Mouse (Mus musculus) ES-Bruce4 (cell line): ENCODE data around the gene Apoh. TPM values are rescaled to one million over a fixed set of nuclear protein-coding genes. Genes with fewer than 3 reads are reported as not detected.
A peak's percentile ranks its signal among the peaks of the same experiment; 100 is the strongest.

Experiments used
- H3K27ac ChIP-seq: 2 replicates; pipeline ENCODE4 v1.5.1; 2012; ENCODE audit warnings: low read length, inconsistent platforms; ENCODE audit not compliant: insufficient read depth
- H3K27me3 ChIP-seq: 2 replicates; pipeline ENCODE4 v1.6.1; 2012; ENCODE audit warnings: mild to moderate bottlenecking, low read length, inconsistent platforms; ENCODE audit not compliant: control insufficient read depth, poor library complexity, insufficient read depth, severe bottlenecking
- H3K36me3 ChIP-seq: 2 replicates; pipeline ENCODE4 v1.6.1; 2012; ENCODE audit warnings: inconsistent platforms, mild to moderate bottlenecking, low read length, moderate library complexity; ENCODE audit not compliant: control insufficient read depth, poor library complexity, insufficient read depth, severe bottlenecking
- H3K4me1 ChIP-seq: one replicate; pipeline ENCODE4 v1.8.1; 2011; ENCODE audit warnings: low read length; ENCODE audit not compliant: control insufficient read depth, insufficient read depth
- H3K4me3 ChIP-seq: 2 replicates; pipeline ENCODE4 v1.5.1; 2011; ENCODE audit warnings: low read depth, mild to moderate bottlenecking, low read length
- H3K9ac ChIP-seq: 2 replicates; pipeline ENCODE4 v1.6.1; 2012; ENCODE audit warnings: low read depth, mild to moderate bottlenecking, inconsistent platforms; ENCODE audit not compliant: poor library complexity, severe bottlenecking
- H3K9me3 ChIP-seq: replicated peaks from 2 replicates; pipeline ENCODE4 v1.6.1; 2012; ENCODE audit warnings: mild to moderate bottlenecking, low read length, inconsistent platforms; ENCODE audit not compliant: control insufficient read depth, poor library complexity, insufficient read depth, severe bottlenecking
- CTCF ChIP-seq: IDR thresholded peaks from one replicate; pipeline ENCODE4 v1.8.1; 2011; ENCODE audit warnings: low read depth, low read length
- EP300 ChIP-seq: IDR thresholded peaks from 2 replicates; pipeline ENCODE4 v1.6.1; 2011; ENCODE audit warnings: low read depth, low read length; ENCODE audit not compliant: insufficient read depth
- POLR2A ChIP-seq: IDR thresholded peaks from one replicate; pipeline ENCODE4 v1.8.1; 2011; ENCODE audit warnings: low read length; ENCODE audit not compliant: insufficient read depth
- polyA plus RNA-seq: library from polyadenylated mRNA; stranded (reverse); fragments of >200 nt; gene quantifications from 2 replicates; pipeline ENCODE4 v1.2.4, GENCODE M21; 2011; ENCODE audit warnings: low read depth; ENCODE audit not compliant: missing spikeins, insufficient read depth, insufficient read length

Gene Apoh
- polyA plus RNA-seq, 1 experiment, result not detected

- H3K4me1 ChIP-seq, result no peaks in the 10 kb centered on the region
- H3K9me3 ChIP-seq, result no peaks in the 10 kb centered on the region
- H3K4me3 ChIP-seq, result no peak overlapping the region
- no peak overlapping the region for H3K27ac ChIP-seq
- TF ChIP-seq POLR2A (no peak), EP300 (no peak), CTCF (peak; percentile 90)
- no peaks in the 10 kb centered on the region for H3K27me3 ChIP-seq
- no peaks in the 10 kb centered on the region for H3K36me3 ChIP-seq
- no peak overlapping the region for H3K9ac ChIP-seq
These were observed 34.7 kb downstream of the Apoh start for GRCm38 (mm10) chr11:108377680-108378362.

DNA sequence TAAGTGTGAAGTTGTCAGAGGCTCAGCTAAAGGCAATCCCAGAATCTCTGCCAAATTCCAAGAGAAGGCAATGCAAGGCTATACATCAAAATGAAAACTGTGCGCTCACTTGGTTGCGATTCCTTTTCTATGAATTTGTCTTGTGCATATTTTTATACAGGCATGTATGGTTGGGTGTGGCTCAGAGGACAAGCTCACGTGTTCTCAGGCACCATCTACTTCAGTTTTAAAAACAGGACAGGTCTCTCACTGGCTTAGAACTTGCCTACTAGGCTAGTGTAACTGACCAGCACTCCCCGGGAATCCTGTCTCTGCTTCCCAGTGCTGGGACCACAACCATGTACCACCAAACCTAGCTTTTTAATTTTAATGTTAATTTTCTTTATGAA lies 35.2 kb downstream of the Apoh start:
- no peak for TF ChIP-seq POLR2A
- Histone ChIP-seq H3K27ac (no peak overlapping the region), H3K36me3 (no peaks in the 10 kb centered on the region), H3K9me3 (no peaks in the 10 kb centered on the region), H3K27me3 (no peaks in the 10 kb centered on the region; the same call in 1 of the 2 replicates), H3K9ac (no peak overlapping the region), H3K4me1 (no peaks in the 10 kb centered on the region), H3K4me3 (no peak overlapping the region)

DNA sequence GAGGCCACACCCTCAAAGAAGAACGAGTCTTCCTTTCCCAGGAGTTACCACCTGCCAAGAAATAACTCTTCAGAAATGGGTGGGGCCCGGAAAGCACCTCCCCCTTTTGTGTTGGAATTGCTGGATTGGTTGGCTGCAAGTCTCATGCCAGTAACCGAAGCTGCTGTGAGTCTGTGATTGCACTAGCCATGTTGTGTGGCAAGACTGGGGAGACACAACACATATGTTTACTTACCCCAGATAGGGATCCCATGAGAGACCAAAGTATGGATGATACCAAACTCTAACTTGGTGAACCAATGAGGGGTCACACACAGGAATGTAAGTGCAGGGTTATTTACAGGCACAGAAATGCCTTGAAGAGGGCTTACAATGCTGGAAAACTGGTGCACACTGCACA lies 39.5 kb downstream of the Apoh start:
- H3K36me3 ChIP-seq, result no peaks in the 10 kb centered on the region
- TF ChIP-seq CTCF (no peak), EP300 (no peak), POLR2A (no peak)
- no peaks in the 10 kb centered on the region; the same call in 1 of the 2 replicates for H3K27me3 ChIP-seq
- no peak overlapping the region for H3K27ac ChIP-seq
- no peak overlapping the region for H3K9ac ChIP-seq
- H3K9me3 ChIP-seq, result no peaks in the 10 kb centered on the region
- no peaks in the 10 kb centered on the region for H3K4me1 ChIP-seq
- H3K4me3 ChIP-seq, result no peak overlapping the region

DNA sequence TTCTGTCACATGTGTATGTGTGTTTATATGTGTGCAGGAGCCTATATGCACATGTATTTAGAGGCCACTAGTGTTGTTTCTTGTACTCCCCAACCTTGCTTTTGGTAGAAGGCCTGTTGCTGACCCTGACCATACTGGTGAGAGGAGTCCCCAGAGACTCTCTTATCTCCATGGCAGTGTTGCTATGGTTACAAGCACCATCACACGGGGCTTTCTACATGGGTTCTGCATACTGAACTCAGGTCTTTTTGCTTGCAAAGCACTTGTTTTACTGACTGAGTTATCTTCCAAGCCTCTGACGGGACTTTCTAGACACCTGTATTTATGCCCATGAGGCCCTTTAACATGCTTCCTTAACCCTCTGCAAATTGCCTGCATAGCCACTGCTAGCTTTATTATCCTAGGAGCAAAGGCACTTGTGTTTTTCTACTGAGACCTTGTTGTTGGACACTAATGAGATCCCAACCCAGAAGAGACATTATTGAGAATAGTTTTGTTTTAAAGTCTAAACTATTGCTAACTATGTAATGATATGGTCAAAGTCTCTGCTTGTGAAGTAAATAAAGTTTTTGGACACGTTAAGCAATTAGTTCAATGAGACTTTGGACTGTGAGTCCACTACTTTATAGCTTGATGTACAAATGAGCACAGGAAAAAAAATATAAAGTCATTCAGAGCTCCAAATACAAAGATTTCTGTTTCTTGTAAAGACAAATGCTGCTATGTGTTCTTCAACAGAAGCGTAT lies 41.9 kb downstream of the Apoh start:
- no peaks in the 10 kb centered on the region for H3K4me1 ChIP-seq
- no peak overlapping the region for H3K27ac ChIP-seq
- H3K9me3 ChIP-seq, result no peaks in the 10 kb centered on the region
- H3K36me3 ChIP-seq, result no peaks in the 10 kb centered on the region
- H3K27me3 ChIP-seq, result no peaks in the 10 kb centered on the region; the same call in 1 of the 2 replicates
- TF ChIP-seq EP300, result no peak
- TF ChIP-seq CTCF, result no peak
- no peak for TF ChIP-seq POLR2A
- H3K4me3 ChIP-seq, result no peak overlapping the region
- H3K9ac ChIP-seq, result no peak overlapping the region

DNA sequence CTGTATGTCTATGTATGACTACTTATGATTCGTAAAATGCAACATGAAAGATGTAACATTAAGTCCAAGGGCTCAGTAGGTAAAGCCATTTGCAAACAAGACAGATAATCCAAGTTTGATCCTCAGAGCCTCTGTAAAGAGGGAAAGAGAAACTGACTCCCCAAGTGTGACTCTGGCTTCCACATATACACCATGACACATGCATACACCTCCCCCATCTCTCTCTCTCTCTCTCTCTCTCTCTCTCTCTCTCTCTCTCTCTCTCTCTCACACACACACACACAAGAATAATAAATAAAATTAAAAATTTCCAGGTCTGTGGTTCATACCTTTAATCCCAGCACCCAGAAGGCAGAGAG lies 42.5 kb downstream of the Apoh start:
- Histone ChIP-seq H3K9me3 (no peaks in the 10 kb centered on the region), H3K36me3 (no peaks in the 10 kb centered on the region), H3K4me3 (no peak overlapping the region), H3K27ac (no peak overlapping the region), H3K27me3 (no peaks in the 10 kb centered on the region; the same call in 1 of the 2 replicates), H3K4me1 (no peaks in the 10 kb centered on the region), H3K9ac (no peak overlapping the region)
- TF ChIP-seq CTCF (no peak), POLR2A (no peak), EP300 (no peak)

- H3K9ac ChIP-seq, result no peak overlapping the region
- no peaks in the 10 kb centered on the region for H3K9me3 ChIP-seq
- no peak overlapping the region for H3K4me3 ChIP-seq
- H3K36me3 ChIP-seq, result no peaks in the 10 kb centered on the region
- no peaks in the 10 kb centered on the region for H3K27me3 ChIP-seq
- no peak overlapping the region for H3K27ac ChIP-seq
- TF ChIP-seq CTCF (no peak), POLR2A (no peak), EP300 (no peak)
- no peaks in the 10 kb centered on the region for H3K4me1 ChIP-seq
These were observed 51.9 kb downstream of the Apoh start for GRCm38 (mm10) chr11:108395061-108395460.
